Mouse (Mus musculus) heart, postnatal 36 days (tissue): Measurements from ENCODE around the gene Pkp4. TPM values are rescaled to one million over a fixed set of nuclear protein-coding genes. Genes with fewer than 3 reads are reported as not detected.
A peak's percentile ranks its signal among the peaks of the same experiment; 100 is the strongest.

Experiments
- DNase-seq, 2 experiments: peaks; one replicate each; pipeline ENCODE4 v3.0.0; 2021 to 2022
- intact Hi-C: fragments of 180-260 bp; cut with DNase I; formaldehyde crosslinking; loops from one replicate; pipeline ENCODE4 v1.15.1; 2025
- total RNA-seq, 2 experiments: library from RNA; stranded (reverse); gene quantifications; 2 replicates each; pipeline ENCODE4 v1.2.3; 2021

The Pkp4 gene
- total RNA-seq, 2 experiments from 2014 or later, result 146 to 197 TPM

- intact Hi-C loops, result loop anchor here (5.0 kb wide), 1 partner anchor 146 kb away; the partner anchor contains the start of genes Ccdc148 and Pkp4
- no peak for DNase-seq
Measured at GRCm38 (mm10) chr2:59308055-59308454, 147.4 kb downstream of the Pkp4 start.

- DNase-seq, result no peak
- intact Hi-C loops, result no loop called here
Measured at GRCm38 (mm10) chr2:59313293-59313692, 152.6 kb downstream of the Pkp4 start.

- DNase-seq, result no peak
- intact Hi-C loops, result no loop called here
Measured at GRCm38 (mm10) chr2:59318631-59319030, 158.0 kb downstream of the Pkp4 start.

GRCm38 (mm10) chr2:59327946-59328345 lies 167.3 kb downstream of the Pkp4 start:
- intact Hi-C loops, result no loop called here

GRCm38 (mm10) chr2:59331093-59331492 lies 170.4 kb downstream of the Pkp4 start:
- intact Hi-C loops, result no loop called here

More at GRCm38 (mm10) chr2:59327946-59328345, 167.3 kb downstream of the Pkp4 start:
- no peak for DNase-seq

GRCm38 (mm10) chr2:59332523-59332922 lies 171.9 kb downstream of the Pkp4 start:
- intact Hi-C loops, result no loop called here
- no peak for DNase-seq

More at GRCm38 (mm10) chr2:59331093-59331492, 170.4 kb downstream of the Pkp4 start:
- no peak for DNase-seq

- intact Hi-C loops, result no loop called here
- DNase-seq, result no peak
Measured at GRCm38 (mm10) chr2:59338501-59338900, 177.9 kb downstream of the Pkp4 start.

- intact Hi-C loops, result no loop called here
- DNase-seq, result no peak
Measured at GRCm38 (mm10) chr2:59338926-59339325, 178.3 kb downstream of the Pkp4 start.

- DNase-seq, result no peak
- intact Hi-C loops, result no loop called here
Measured at GRCm38 (mm10) chr2:59339776-59340539, 179.3 kb downstream of the Pkp4 start.

- DNase-seq, result no peak
- intact Hi-C loops, result no loop called here
Measured at GRCm38 (mm10) chr2:59340878-59341277, 180.2 kb downstream of the Pkp4 start.

GRCm38 (mm10) chr2:59342591-59343210 lies 182.1 kb downstream of the Pkp4 start:
- DNase-seq, result no peak
- intact Hi-C loops, result no loop called here

- no peak for DNase-seq
- intact Hi-C loops, result no loop called here
Measured at GRCm38 (mm10) chr2:59343834-59344233, 183.2 kb downstream of the Pkp4 start.

GRCm38 (mm10) chr2:59344699-59345098 lies 184.0 kb downstream of the Pkp4 start:
- no peak for DNase-seq
- intact Hi-C loops, result no loop called here

GRCm38 (mm10) chr2:59345141-59345839 lies 184.6 kb downstream of the Pkp4 start:
- intact Hi-C loops, result no loop called here
- DNase-seq, result no peak

- intact Hi-C loops, result no loop called here
- peak; percentile 28 to 34 for DNase-seq
Measured at GRCm38 (mm10) chr2:59346443-59346842, 185.8 kb downstream of the Pkp4 start.

- intact Hi-C loops, result no loop called here
- no peak for DNase-seq
Measured at GRCm38 (mm10) chr2:59348585-59348984, 187.9 kb downstream of the Pkp4 start.

GRCm38 (mm10) chr2:59350094-59350493 lies 189.4 kb downstream of the Pkp4 start:
- intact Hi-C loops, result no loop called here
- DNase-seq, result no peak

GRCm38 (mm10) chr2:59351303-59352099 lies 190.9 kb downstream of the Pkp4 start:
- no peak for DNase-seq
- intact Hi-C loops, result no loop called here

GRCm38 (mm10) chr2:59353821-59354220 lies 193.2 kb downstream of the Pkp4 start:
- intact Hi-C loops, result no loop called here
- DNase-seq, result no peak

GRCm38 (mm10) chr2:59355531-59356289 lies 195.1 kb downstream of the Pkp4 start:
- intact Hi-C loops, result no loop called here
- DNase-seq, result no peak
